Mouse (Mus musculus): ENCODE results near the gene Ergic1. TPM values are rescaled to one million over a fixed set of nuclear protein-coding genes. Genes with fewer than 3 reads are reported as not detected.

Ergic1 gene
- polyA plus RNA-seq, 1 experiment from 2014 or later: 35.2 TPM

DNA sequence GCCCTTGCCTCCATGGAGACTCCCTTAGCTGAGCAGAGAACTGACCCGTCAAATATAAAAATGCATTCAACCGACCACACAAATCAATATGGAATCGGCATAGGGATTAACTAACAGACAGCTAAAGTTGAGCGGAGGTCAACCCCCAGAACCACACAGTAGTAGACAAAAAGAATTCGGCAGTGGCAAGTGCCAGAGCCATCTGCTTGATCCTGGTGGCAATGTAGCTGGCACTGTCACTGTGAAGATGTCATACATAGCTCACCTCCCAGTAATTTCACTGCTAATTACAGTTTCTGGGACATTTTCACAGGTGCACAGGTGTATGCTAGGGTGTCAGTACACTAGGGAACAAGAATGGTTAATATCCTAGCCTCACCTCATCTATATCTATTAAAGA, 21.2 kb upstream of the Ergic1 start:
- H3K27ac ChIP-seq: no peak overlapping the region
- no peaks in the 10 kb centered on the region for H3K9me3 ChIP-seq (replicated peaks)
- no peak overlapping the region for H3K4me2 ChIP-seq
- DNase-seq: no peak
- H3K9ac ChIP-seq: no peak overlapping the region
- H3K27me3 ChIP-seq: peaks cover 2% of the 10 kb centered on the region; the same call in 1 of the 2 replicates
- peaks cover 36% of the 10 kb centered on the region for H3K4me1 ChIP-seq (replicated peaks)
- H3K36me3 ChIP-seq: no peaks in the 10 kb centered on the region
- no peak overlapping the region for H3K4me3 ChIP-seq (replicated peaks)
- ATAC-seq (ENCODE audit: low read depth): no peak
- WGBS (ENCODE audit: insufficient replicate concordance): 75% methylated on average over 5 of the region's 5 CpGs

DNA sequence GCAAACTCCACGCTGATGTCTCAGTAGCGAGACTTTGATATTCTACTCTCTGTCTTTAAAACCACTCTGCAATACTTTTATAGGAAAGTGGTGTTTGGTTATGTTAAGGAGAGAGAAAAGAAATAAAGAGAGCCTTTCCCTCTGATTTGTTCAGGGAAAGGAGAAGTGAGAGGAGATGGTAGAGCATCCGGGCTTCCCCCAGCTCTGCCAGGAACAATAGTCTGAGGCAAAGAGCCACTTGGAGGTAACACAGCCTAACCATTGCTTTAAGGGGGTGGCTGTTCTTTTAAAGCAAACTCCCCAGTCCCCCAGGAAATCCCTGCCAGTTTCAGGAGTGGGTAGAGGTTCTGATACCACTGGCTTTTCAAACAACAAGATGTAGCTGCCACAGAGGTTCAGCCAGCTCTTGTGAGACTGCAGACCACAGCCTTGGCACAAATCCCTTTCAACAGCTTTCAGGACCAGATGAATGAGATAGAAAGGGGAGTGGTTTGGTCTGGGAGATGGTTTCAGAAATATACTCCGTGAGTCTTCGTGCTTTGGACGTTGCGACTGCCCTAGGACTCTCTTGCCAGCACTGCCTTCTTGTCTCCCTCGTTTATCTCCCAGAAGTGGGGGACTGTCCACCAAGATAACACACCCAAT, 16.8 kb upstream of the Ergic1 start:
- DNase-seq (no peak), ATAC-seq (ENCODE audit: low read depth) (no peak)
- H3K36me3 ChIP-seq: no peaks in the 10 kb centered on the region
- H3K4me1 ChIP-seq (replicated peaks): peaks cover 25% of the 10 kb centered on the region
- H3K9ac ChIP-seq: 0 out of 2 replicates have a peak overlapping the region, but pooled peaks have one; percentile 12
- 41% methylated on average over 8 of the region's 8 CpGs for whole genome bisulfite sequencing (ENCODE audit: insufficient replicate concordance)
- H3K4me3 ChIP-seq (replicated peaks): no peak overlapping the region
- H3K27ac ChIP-seq: no peak overlapping the region
- no peak overlapping the region for H3K4me2 ChIP-seq
- H3K9me3 ChIP-seq (replicated peaks): no peaks in the 10 kb centered on the region
- H3K27me3 ChIP-seq: peaks cover 18% of the 10 kb centered on the region

DNA sequence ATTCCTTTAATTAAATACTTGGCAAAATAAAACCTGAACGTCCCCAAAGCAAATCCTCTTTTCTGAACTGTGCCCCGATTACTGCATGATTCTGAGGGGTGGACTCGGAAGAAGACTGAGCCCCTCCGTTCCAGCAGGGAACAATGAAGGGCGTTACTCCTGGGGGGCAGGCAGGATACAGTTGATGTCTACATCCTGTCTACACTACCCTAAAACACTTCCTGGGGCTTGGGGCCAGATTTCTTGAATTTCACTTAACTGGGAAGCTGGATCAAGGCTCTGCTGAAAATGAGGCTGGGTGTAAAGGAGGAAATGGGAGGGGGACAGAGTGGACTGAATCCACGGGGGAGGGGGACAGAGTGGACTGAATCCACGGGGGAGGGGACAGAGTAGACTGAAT, 13.5 kb upstream of the Ergic1 start:
- Histone ChIP-seq H3K4me1 (replicated peaks) (peaks cover 25% of the 10 kb centered on the region), H3K4me3 (replicated peaks) (no peak overlapping the region), H3K36me3 (no peaks in the 10 kb centered on the region), H3K27me3 (peaks cover 47% of the 10 kb centered on the region), H3K9ac (no peak overlapping the region), H3K4me2 (no peak overlapping the region), H3K9me3 (replicated peaks) (no peaks in the 10 kb centered on the region), H3K27ac (no peak overlapping the region)
- ATAC-seq (ENCODE audit: low read depth) (no peak), DNase-seq (no peak)
- WGBS (ENCODE audit: insufficient replicate concordance): 25% methylated on average over 7 of the region's 7 CpGs

DNA sequence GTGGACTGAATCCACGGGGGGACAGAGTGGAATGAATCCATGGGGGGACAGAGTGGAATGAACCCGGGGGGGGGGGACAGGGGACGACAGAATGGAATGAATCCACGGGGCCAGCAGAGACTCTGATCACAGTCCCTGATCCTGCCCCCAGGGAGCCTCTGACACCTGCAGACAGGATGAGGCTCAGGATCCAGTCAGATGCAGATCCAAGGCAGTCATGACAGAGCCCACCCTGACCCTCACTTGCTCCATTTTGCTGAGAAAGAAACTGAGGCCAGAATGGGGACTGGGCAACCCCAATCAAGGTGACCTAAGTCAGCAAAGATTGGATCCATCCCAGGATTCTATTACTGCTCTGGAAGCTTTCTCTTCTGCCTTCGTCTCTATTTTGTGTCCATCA, 12.7 kb upstream of the Ergic1 start:
- 16% methylated on average over 5 of the region's 5 CpGs for WGBS (ENCODE audit: insufficient replicate concordance)
- ATAC-seq (ENCODE audit: low read depth) (no peak), DNase-seq (no peak)
- no peaks in the 10 kb centered on the region for H3K36me3 ChIP-seq
- peaks cover 50% of the 10 kb centered on the region for H3K27me3 ChIP-seq
- no peak overlapping the region for H3K4me3 ChIP-seq (replicated peaks)
- H3K4me2 ChIP-seq: no peak overlapping the region
- no peak overlapping the region for H3K9ac ChIP-seq
- no peak overlapping the region for H3K27ac ChIP-seq
- peaks cover 25% of the 10 kb centered on the region for H3K4me1 ChIP-seq (replicated peaks)
- H3K9me3 ChIP-seq (replicated peaks): no peaks in the 10 kb centered on the region

DNA sequence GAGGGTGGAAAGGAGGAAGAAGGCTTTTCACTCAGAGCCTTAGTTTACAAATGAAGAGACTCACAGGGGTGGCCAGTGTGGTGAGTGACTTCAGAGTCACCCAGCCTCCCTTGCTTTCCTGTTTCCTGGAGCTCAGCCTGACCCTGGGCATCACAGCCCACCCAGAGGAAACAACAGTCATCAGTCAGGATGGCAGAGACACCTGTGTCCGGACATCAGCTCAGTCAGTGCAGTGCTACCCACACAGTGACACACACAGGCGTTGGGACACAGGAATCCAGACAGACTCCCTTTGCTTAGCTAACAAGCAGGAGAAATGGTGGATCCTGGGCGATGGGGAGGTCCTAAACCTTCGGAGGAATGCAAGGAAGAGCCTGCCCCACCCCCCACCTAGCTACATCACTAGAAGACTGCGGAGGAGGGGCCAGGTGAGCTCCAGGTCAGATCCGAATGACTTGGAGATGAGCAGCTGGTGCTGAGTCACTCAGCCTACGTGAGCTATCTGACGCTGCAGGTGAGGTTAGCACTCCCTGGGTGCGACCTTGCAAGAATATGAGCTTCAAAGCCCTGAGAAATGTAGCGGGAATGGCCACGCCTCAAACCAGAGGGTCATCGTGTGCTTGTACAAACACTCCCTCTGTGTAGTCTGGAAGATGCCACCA, 12.0 kb upstream of the Ergic1 start:
- H3K27ac ChIP-seq: peak overlapping the region; percentile 39
- peak; percentile 34; the same call in 1 of the 2 replicates for ATAC-seq (ENCODE audit: low read depth)
- no peak overlapping the region for H3K4me3 ChIP-seq (replicated peaks)
- no peak for DNase-seq
- no peaks in the 10 kb centered on the region for H3K36me3 ChIP-seq
- peaks cover 25% of the 10 kb centered on the region for H3K4me1 ChIP-seq (replicated peaks)
- H3K9ac ChIP-seq: no peak overlapping the region
- H3K9me3 ChIP-seq (replicated peaks): no peaks in the 10 kb centered on the region
- WGBS (ENCODE audit: insufficient replicate concordance): 25% methylated on average over 12 of the region's 12 CpGs
- no peak overlapping the region for H3K4me2 ChIP-seq
- H3K27me3 ChIP-seq: peaks cover 50% of the 10 kb centered on the region

DNA sequence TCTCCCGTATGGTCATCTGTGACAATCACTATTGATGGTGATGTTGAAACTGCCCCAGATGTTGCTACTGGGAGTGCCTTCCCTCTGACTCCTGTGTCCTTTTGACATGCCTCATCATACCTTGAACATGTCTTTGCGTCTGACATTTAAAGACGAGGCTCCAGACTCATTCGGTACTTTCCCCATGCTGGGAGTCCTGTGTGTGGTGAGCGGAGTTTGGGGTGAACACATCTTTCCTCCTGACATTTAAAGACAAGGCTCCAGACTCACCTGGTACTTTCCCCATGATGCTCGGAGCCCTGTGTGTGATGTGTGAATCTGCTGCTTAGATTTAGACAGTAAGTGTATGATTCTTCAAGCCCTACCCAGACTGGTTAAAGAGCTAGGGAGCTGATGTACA, 10.2 kb upstream of the Ergic1 start:
- Histone ChIP-seq H3K27me3 (peaks cover 58% of the 10 kb centered on the region), H3K4me1 (replicated peaks) (peaks cover 18% of the 10 kb centered on the region; the same call in 1 of the 2 replicates), H3K4me3 (replicated peaks) (no peak overlapping the region), H3K4me2 (no peak overlapping the region), H3K27ac (no peak overlapping the region), H3K9me3 (replicated peaks) (no peaks in the 10 kb centered on the region), H3K9ac (no peak overlapping the region), H3K36me3 (no peaks in the 10 kb centered on the region)
- DNase-seq (no peak), ATAC-seq (ENCODE audit: low read depth) (no peak)
- WGBS (ENCODE audit: insufficient replicate concordance): 71% methylated on average over 6 of the region's 6 CpGs

DNA sequence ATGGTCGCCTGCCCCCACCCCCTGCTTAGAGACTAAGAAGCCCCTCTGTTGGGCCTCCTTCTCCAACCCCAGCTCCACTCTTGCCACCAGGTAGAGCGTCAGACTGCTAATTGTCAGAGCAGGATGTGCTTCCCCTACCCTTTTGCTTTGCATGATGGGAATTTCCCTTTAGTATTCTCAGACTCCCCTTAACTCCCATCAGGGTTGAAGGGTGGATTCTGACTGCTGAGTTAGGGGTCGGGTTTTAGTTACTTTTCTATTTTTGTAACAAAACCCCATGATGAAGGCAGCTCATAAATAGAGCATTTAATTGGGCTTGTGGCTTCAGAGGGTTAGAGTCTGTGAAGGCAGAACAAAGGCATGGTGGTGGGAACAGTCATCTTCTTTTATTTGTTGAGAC, 8.3 kb upstream of the Ergic1 start:
- ATAC-seq (ENCODE audit: low read depth) (no peak), DNase-seq (no peak)
- Histone ChIP-seq H3K9ac (no peak overlapping the region), H3K4me1 (replicated peaks) (peaks cover 12% of the 10 kb centered on the region; the same call in 1 of the 2 replicates), H3K36me3 (no peaks in the 10 kb centered on the region), H3K4me2 (no peak overlapping the region), H3K4me3 (replicated peaks) (no peak overlapping the region), H3K27me3 (peaks cover 60% of the 10 kb centered on the region), H3K27ac (no peak overlapping the region), H3K9me3 (replicated peaks) (no peaks in the 10 kb centered on the region)
- 57% methylated on average over 3 of the region's 3 CpGs for WGBS (ENCODE audit: insufficient replicate concordance)

DNA sequence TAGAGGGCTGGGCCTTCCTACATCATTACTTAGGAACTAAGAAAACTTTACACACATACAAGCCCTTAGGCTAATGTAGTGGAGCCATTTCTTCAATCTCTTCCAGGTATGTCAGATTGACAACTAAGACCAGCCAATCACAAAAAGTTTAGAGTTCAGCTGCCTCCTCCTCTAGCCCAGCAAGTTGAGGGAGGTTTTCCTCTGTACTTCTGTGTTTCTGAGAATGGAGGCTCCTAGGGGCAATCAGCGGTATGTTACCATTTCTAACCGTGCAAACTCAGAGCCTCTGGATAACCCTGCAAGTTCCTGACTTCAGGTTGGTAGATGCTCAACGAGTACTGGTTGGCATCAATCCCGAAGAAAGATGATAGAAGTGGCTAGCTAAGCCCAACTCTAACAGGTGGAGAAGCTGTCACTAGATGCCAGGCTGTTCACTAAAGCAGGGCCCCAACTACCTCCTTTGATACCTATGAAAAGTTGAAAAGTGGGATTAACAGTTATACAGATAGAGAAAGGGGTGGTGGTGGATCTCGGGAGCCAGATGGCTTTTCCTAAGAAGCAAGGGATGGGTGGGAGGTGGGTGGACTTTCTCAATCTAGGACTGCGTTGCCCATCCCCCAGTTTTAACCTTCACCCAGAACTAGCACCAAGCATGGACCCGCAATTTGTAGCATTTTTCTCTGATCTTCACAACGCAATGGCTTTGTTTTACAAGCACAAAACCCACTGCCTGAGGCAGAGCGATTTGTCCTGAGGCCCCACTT, 581 bp upstream of the Ergic1 start:
- Histone ChIP-seq H3K27me3 (peaks cover 10% of the 10 kb centered on the region; the same call in 1 of the 2 replicates), H3K27ac (peak overlapping the region; percentile 5; the same call in 1 of the 2 replicates), H3K4me3 (replicated peaks) (peak overlapping the region; percentile 70), H3K4me1 (replicated peaks) (peaks cover 63% of the 10 kb centered on the region), H3K9ac (peak overlapping the region; percentile 79), H3K9me3 (replicated peaks) (no peaks in the 10 kb centered on the region), H3K36me3 (peaks cover 16% of the 10 kb centered on the region), H3K4me2 (peak overlapping the region; percentile 92)
- 35% methylated on average over 9 of the region's 9 CpGs for whole genome bisulfite sequencing (ENCODE audit: insufficient replicate concordance)
- no peak for DNase-seq
- ATAC-seq (ENCODE audit: low read depth): 0 out of 2 replicates have a peak, but pooled peaks have one; percentile 1

DNA sequence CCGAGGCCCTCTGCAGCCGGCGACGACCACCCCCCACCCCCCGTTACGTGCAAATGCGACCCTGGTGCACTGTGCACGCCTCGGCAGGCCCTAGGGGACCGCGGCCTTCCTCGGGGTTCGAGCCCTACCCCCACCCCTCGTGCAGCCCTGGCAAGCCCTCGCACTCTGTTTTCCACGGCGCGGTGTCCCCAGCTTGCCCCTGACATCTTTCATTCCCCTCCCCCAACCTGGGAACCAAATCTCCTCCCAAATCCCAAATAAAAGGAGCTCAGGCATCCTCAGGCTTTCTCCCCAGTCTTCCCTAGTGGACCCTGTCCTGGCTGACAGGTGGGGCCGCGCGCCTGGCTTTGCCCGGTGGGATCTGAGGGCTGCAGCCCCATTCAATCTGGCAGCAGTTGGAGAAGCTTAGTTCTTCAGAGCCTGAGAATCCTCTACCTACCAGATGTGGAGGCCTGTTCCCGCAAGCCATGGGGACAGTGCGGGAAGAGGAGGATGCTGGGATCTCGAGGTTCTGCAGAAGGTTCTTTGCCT, 427 bp downstream of the Ergic1 start, which contains the start of gene Dusp1:
TSS of gene Dusp1 (minus strand) at position 478 of the 531 bp plus-strand sequence.
- 0 out of 2 replicates have a peak, but pooled peaks cover 1% of the 10 kb centered on the region for H3K27me3 ChIP-seq
- H3K4me3 ChIP-seq (replicated peaks): peak within 1 kb of the TSS; percentile 70
- DNase-seq (no peak), ATAC-seq (ENCODE audit: low read depth) (peak; percentile 58)
- peak within 1 kb of the TSS; percentile 79 for H3K9ac ChIP-seq
- H3K4me1 ChIP-seq (replicated peaks): peaks cover 63% of the 10 kb centered on the region
- H3K27ac ChIP-seq: peak within 1 kb of the TSS; percentile 47
- under 1% methylated on average over 25 of the region's 25 CpGs for WGBS (ENCODE audit: insufficient replicate concordance)
- peak within 1 kb of the TSS; percentile 92 for H3K4me2 ChIP-seq
- H3K36me3 ChIP-seq: peaks cover 24% of the 10 kb centered on the region
- H3K9me3 ChIP-seq (replicated peaks): 0 out of 2 replicates have a peak, but pooled peaks cover 3% of the 10 kb centered on the region

DNA sequence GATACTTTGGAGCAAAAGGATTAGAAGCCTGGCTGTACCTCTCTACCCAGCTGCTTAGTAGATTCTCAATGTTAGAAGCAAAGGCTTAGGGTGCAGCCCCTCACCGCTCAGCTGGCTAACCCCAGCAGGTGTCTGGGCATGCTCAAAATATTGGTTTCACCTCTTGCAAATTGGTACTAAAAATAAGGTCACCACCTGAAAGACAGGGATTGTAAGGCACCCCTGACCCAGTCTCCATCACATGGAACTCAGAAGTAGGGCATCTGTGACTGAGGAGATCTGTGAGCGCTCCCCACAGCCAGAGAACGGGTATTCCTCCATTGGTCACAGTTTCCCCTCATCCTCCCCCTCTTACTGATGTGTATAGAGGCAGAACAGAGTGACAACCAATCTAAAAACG, 1.0 kb downstream of the Ergic1 start:
- Histone ChIP-seq H3K4me3 (replicated peaks) (peak overlapping the region; percentile 70), H3K4me1 (replicated peaks) (peaks cover 63% of the 10 kb centered on the region), H3K27ac (peak overlapping the region; percentile 39; the same call in 1 of the 2 replicates), H3K36me3 (peaks cover 25% of the 10 kb centered on the region), H3K4me2 (peak overlapping the region; percentile 92), H3K27me3 (no peaks in the 10 kb centered on the region), H3K9me3 (replicated peaks) (0 out of 2 replicates have a peak, but pooled peaks cover 3% of the 10 kb centered on the region), H3K9ac (peak overlapping the region; percentile 79)
- ATAC-seq (ENCODE audit: low read depth) (no peak), DNase-seq (no peak)
- 67% methylated on average over 4 of the region's 4 CpGs for WGBS (ENCODE audit: insufficient replicate concordance)

DNA sequence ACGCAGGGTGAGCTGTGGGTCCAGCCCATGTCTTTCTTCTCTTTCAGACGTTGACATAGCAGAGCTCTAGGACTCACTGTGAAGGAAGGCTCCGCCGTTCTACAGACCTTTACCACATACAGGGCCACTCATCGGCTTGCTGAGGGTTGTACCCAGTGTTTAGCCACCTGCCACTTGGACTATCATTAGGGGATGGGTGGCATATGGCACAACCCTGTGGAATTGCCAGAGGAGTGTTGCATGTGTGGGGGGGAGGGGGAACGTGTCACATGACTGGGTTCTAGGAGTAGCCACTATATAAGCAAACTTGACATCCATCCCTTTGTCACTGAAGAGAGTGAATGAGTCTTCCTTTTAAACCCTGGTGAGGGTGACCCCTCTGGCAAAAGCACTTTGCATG, 2.2 kb downstream of the Ergic1 start:
- Histone ChIP-seq H3K9me3 (replicated peaks) (0 out of 2 replicates have a peak, but pooled peaks cover 3% of the 10 kb centered on the region), H3K27ac (no peak overlapping the region), H3K4me2 (no peak overlapping the region), H3K4me3 (replicated peaks) (no peak overlapping the region), H3K9ac (0 out of 2 replicates have a peak overlapping the region, but pooled peaks have one; percentile 79), H3K27me3 (no peaks in the 10 kb centered on the region), H3K4me1 (replicated peaks) (peaks cover 62% of the 10 kb centered on the region), H3K36me3 (peaks cover 36% of the 10 kb centered on the region)
- ATAC-seq (ENCODE audit: low read depth) (no peak), DNase-seq (no peak)
- WGBS (ENCODE audit: insufficient replicate concordance): 83% methylated on average over 6 of the region's 6 CpGs

Measured in liver, embryonic 13.5 days (tissue).